Mouse (Mus musculus) heart, embryonic 11.5 days (tissue): Measurements from ENCODE around the gene Chn1. TPM values are rescaled to one million over a fixed set of nuclear protein-coding genes. Genes with fewer than 3 reads are reported as not detected.
"Not testable (repeated sequence)": the region's sequence is repeated elsewhere in the genome, so short reads cannot be mapped to it uniquely, and the experiment has no call there.

ENCODE experiments used
- ATAC-seq: fragments of 200-750 bp; cut with Nextera tagmentation; replicated peaks from 2 replicates; pipeline ENCODE4 v1.8.0; 2017; ENCODE audit warnings: moderate library complexity; ENCODE audit not compliant: insufficient number of reproducible peaks, low FRiP score, low TSS enrichment
- H3K27ac ChIP-seq: fragments of 300-500 bp; sonication (generic); 2 replicates; pipeline ENCODE4 v1.5.1; 2014; ENCODE audit warnings: mild to moderate bottlenecking, low read depth, low read length
- H3K27me3 ChIP-seq: fragments of 300-500 bp; sonication (generic); 2 replicates; pipeline ENCODE4 v1.6.1; 2014; ENCODE audit warnings: mild to moderate bottlenecking, low read length, mixed read lengths; ENCODE audit not compliant: control insufficient read depth, insufficient read depth
- H3K36me3 ChIP-seq: fragments of 300-500 bp; sonication (generic); 2 replicates; pipeline ENCODE4 v1.6.1; 2014; ENCODE audit warnings: mild to moderate bottlenecking, low read length, moderate library complexity, mixed read lengths; ENCODE audit not compliant: control insufficient read depth, insufficient read depth
- H3K4me1 ChIP-seq: fragments of 300-500 bp; sonication (generic); 2 replicates; pipeline ENCODE4 v1.6.1; 2014; ENCODE audit warnings: low read length; ENCODE audit not compliant: control insufficient read depth, insufficient read depth
- H3K4me2 ChIP-seq: fragments of 300-500 bp; sonication (generic); 2 replicates; pipeline ENCODE4 v1.6.1; 2014; ENCODE audit warnings: mild to moderate bottlenecking, moderate library complexity
- H3K4me3 ChIP-seq: fragments of 300-500 bp; sonication (generic); 2 replicates; pipeline ENCODE4 v1.5.1; 2014; ENCODE audit warnings: low read depth, low read length
- H3K9ac ChIP-seq: fragments of 300-500 bp; sonication (generic); 2 replicates; pipeline ENCODE4 v1.6.1; 2014; ENCODE audit warnings: mild to moderate bottlenecking, low read depth, low read length, moderate library complexity
- H3K9me3 ChIP-seq: fragments of 300-500 bp; sonication (generic); replicated peaks from 2 replicates; pipeline ENCODE4 v1.6.1; 2016; ENCODE audit warnings: low read length; ENCODE audit not compliant: control insufficient read depth
- WGBS: fragments of 180-500 bp; shearing (Covaris S2); extraction: QIAGEN DNeasy Blood & Tissue Kit; methylation state at CpG from one replicate; pipeline ENCODE4 v1.1.7; 2014; ENCODE audit not compliant: insufficient replicate concordance; 5-methylcytosine and 5-hydroxymethylcytosine counted together
- polyA plus RNA-seq: library from polyadenylated mRNA; unstranded; fragments of >200 nt; fragmentation: Nextera tagmentation; extraction: Ambion mirVana; gene quantifications from 2 replicates; pipeline ENCODE4 v1.2.1, GENCODE M21; 2014

Chn1 gene
- 21.4 and 21.5 TPM in 2 replicates for polyA plus RNA-seq

- peak within 1 kb of the TSS; percentile 75 for H3K4me3 ChIP-seq
- H3K27ac ChIP-seq = peak within 1 kb of the TSS; percentile 62
- no peaks in the 10 kb centered on the region for H3K9me3 ChIP-seq
- H3K4me1 ChIP-seq = 0 out of 2 replicates have a peak, but pooled peaks cover 6% of the 10 kb centered on the region
- H3K36me3 ChIP-seq = no peaks in the 10 kb centered on the region
- no peaks in the 10 kb centered on the region for H3K27me3 ChIP-seq
- ATAC-seq = peak; percentile 82
- H3K9ac ChIP-seq = peak within 1 kb of the TSS; percentile 81
- H3K4me2 ChIP-seq = peak within 1 kb of the TSS; percentile 80
- WGBS = under 1% methylated on average over 79 of the region's 131 CpGs
Observed at GRCm38 (mm10) chr2:73774786-73775682, at the start of gene Chn1. TSS of gene Chn1 (minus strand) at chr2:73775346.

GRCm38 (mm10) chr2:73818742-73819141, 43.6 kb upstream of the Chn1 start:
- Histone ChIP-seq H3K27me3 (no peaks in the 10 kb centered on the region), H3K27ac (no peak overlapping the region), H3K4me2 (no peak overlapping the region), H3K9me3 (no peaks in the 10 kb centered on the region), H3K4me1 (peaks cover 9% of the 10 kb centered on the region; the same call in 1 of the 2 replicates), H3K36me3 (peaks cover 2% of the 10 kb centered on the region; the same call in 1 of the 2 replicates), H3K4me3 (no peak overlapping the region), H3K9ac (no peak overlapping the region)
- WGBS = 26% methylated on average over 4 of the region's 4 CpGs
- no peak for ATAC-seq

- no peaks in the 10 kb centered on the region for H3K36me3 ChIP-seq
- WGBS = 78% methylated on average over 8 of the region's 8 CpGs
- no peak overlapping the region for H3K4me3 ChIP-seq
Observed at GRCm38 (mm10) chr2:73807609-73808008, 32.5 kb upstream of the Chn1 start.

GRCm38 (mm10) chr2:73800127-73800526, 25.0 kb upstream of the Chn1 start:
- not testable (repeated sequence) for H3K4me1 ChIP-seq, H3K9ac ChIP-seq, H3K4me3 ChIP-seq, H3K36me3 ChIP-seq, H3K9me3 ChIP-seq, H3K27ac ChIP-seq, ATAC-seq, H3K4me2 ChIP-seq, H3K27me3 ChIP-seq
- 88% methylated on average over 9 of the region's 9 CpGs for WGBS

More at GRCm38 (mm10) chr2:73807609-73808008, 32.5 kb upstream of the Chn1 start:
- no peaks in the 10 kb centered on the region for H3K4me1 ChIP-seq
- H3K4me2 ChIP-seq = no peak overlapping the region
- no peaks in the 10 kb centered on the region for H3K27me3 ChIP-seq
- no peaks in the 10 kb centered on the region for H3K9me3 ChIP-seq
- H3K9ac ChIP-seq = no peak overlapping the region
- no peak for ATAC-seq
- no peak overlapping the region for H3K27ac ChIP-seq

GRCm38 (mm10) chr2:73798786-73799185, 23.6 kb upstream of the Chn1 start:
- Histone ChIP-seq H3K27ac (no peak overlapping the region), H3K9ac (no peak overlapping the region), H3K4me1 (no peaks in the 10 kb centered on the region), H3K36me3 (no peaks in the 10 kb centered on the region), H3K4me3 (no peak overlapping the region), H3K27me3 (no peaks in the 10 kb centered on the region), H3K9me3 (no peaks in the 10 kb centered on the region), H3K4me2 (no peak overlapping the region)
- no peak for ATAC-seq
- WGBS = 66% methylated on average over 5 of the region's 5 CpGs

GRCm38 (mm10) chr2:73798136-73798535, 23.0 kb upstream of the Chn1 start:
- no peak overlapping the region for H3K27ac ChIP-seq
- H3K4me1 ChIP-seq = no peaks in the 10 kb centered on the region
- H3K27me3 ChIP-seq = no peaks in the 10 kb centered on the region
- H3K9me3 ChIP-seq = no peaks in the 10 kb centered on the region
- H3K4me3 ChIP-seq = no peak overlapping the region
- 48% methylated on average over 4 of the region's 4 CpGs for WGBS
- no peak overlapping the region for H3K9ac ChIP-seq
- no peak for ATAC-seq
- H3K36me3 ChIP-seq = no peaks in the 10 kb centered on the region
- H3K4me2 ChIP-seq = no peak overlapping the region

GRCm38 (mm10) chr2:73791846-73792630, 16.9 kb upstream of the Chn1 start:
- no peak for ATAC-seq
- Histone ChIP-seq H3K27ac (no peak overlapping the region), H3K4me3 (no peak overlapping the region), H3K9ac (no peak overlapping the region), H3K9me3 (no peaks in the 10 kb centered on the region), H3K36me3 (no peaks in the 10 kb centered on the region), H3K4me1 (no peaks in the 10 kb centered on the region), H3K4me2 (peak overlapping the region; percentile 48), H3K27me3 (no peaks in the 10 kb centered on the region)
- WGBS = 45% methylated on average over 19 of the region's 19 CpGs

GRCm38 (mm10) chr2:73790332-73790731, 15.2 kb upstream of the Chn1 start:
- no peaks in the 10 kb centered on the region for H3K4me1 ChIP-seq
- no peak for ATAC-seq
- 78% methylated on average over 2 of the region's 2 CpGs for WGBS
- H3K4me2 ChIP-seq = no peak overlapping the region
- H3K27me3 ChIP-seq = no peaks in the 10 kb centered on the region
- H3K27ac ChIP-seq = no peak overlapping the region
- no peaks in the 10 kb centered on the region for H3K9me3 ChIP-seq
- H3K9ac ChIP-seq = no peak overlapping the region
- H3K36me3 ChIP-seq = no peaks in the 10 kb centered on the region
- H3K4me3 ChIP-seq = no peak overlapping the region
